Mouse (Mus musculus): ENCODE results near the gene Elmsan1. TPM values are rescaled to one million over a fixed set of nuclear protein-coding genes. Genes with fewer than 3 reads are reported as not detected.

The Elmsan1 gene
- total RNA-seq, 2 experiments from 2014 or later = 15.6 to 18.5 TPM

DNA sequence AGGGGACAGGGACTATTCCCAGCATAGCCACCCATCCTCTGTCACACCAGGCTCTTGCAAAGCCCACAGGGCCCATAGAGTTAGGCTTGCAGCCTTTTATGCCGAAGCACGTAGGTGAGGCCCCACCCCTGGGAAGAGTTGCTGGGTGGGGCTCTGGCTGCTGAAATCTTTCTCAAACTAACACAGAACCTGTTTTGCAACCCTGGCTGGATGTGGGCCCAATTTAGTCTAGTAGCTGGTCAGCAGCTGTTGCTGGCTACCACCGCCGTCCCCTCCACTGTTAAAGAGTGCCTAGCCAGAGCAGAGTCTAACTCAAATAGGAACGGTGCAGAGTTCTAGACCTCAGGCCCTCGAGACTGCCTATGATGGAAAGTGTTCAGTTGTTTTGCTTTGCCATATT lies 43.8 kb downstream of the Elmsan1 start:
- DNase-seq = peak; percentile 69

DNA sequence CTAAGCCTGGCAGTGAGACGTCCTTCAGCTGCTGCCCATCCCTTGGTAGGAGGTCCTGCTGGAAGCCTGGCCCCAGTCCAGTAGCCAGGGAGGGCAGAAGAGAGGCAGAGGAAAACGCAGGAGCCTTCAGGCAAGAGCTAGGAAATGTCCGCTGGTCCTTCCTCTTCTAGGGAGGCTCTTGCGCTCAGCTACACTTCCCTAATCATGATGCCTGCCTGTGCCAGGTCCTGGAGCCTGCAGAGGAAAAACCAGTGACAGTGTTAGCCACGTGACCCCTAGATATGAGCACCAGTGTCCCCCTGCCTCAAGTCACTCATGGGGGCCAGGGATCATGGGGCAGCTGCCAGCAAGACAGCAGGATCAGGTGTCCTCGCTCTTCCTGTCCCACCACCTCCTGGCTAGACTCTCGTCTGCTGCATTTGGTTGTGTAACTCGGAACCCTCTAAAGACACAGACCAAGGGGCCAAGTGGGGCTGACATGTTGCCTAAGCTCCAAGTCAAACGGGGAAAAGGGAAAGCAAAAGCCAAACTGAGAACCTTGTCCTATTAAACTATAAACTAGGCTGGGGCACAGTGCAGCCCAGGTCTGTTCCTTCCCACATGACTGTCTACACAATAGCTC lies 44.4 kb downstream of the Elmsan1 start:
- DNase-seq = peak; percentile 47

DNA sequence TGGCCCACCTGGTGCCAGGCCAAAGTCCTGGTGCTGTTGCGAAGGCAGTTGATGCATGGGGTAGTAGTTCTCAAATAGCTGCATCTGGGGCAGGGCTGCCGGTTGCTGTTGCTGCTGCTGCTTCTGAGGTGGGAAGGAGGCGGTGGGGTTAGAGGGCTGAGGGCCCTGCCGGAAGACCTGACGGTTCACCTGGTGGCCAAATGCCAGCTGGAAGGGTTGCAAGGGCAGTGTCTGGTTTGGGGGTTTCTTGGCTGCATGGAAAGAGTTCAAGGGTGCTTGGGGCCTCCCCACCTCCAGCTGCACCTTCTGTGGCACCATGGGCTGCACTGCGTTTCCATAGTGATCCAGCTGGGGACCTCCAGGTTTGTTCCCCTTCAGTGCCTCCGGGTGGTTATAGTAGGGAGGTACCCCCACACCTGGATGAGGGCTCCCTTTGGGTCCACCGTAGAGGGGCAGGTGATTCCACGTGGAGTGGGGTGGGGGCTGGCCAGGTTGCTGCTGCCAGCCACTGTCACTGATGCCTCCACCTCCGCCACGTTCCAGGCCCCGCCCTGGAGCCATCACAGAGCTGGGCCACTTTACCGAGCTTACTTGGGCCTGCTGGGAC lies 45.3 kb downstream of the Elmsan1 start:
- peak; percentile 15 for DNase-seq

DNA sequence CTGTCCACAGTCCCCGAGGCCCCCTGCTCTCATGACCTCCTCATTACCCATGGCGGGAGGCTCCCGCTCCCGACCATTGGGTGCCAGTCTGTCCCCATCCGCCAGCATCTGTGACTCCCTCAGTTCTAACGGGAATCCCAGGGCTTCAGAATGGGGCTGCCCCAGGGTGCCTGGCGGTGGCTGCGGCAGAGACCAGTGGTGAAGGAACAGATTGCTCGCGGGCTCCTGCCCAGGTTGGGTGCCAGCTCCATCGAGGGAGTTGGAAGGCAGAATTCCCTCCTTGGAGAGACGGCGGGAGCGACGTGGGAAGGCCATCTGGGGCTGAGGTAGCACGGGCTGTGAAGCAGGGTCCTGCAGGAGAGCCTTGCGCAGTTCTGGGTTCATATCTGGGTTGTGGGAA lies 45.8 kb downstream of the Elmsan1 start:
- peak; percentile 14 for DNase-seq

DNA sequence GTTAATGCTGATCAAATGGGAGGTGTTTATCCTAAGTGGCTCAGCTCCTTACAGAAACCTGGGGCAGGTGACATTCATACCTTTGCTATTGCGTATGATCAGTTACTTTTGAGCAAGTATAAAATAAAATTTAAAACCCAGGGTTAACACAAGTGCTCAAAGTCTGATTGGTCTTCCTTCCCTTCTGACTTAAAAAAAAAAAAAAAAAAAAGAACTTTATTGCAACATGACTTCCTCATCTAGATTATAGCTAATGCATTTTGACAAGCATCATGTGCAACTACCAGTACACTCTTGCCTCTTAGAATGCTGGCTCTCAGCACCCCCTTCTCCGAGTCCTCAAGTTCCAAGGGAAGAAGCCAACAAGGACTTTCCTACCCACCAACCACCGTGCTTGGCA lies 46.5 kb downstream of the Elmsan1 start:
- no peak for DNase-seq

DNA sequence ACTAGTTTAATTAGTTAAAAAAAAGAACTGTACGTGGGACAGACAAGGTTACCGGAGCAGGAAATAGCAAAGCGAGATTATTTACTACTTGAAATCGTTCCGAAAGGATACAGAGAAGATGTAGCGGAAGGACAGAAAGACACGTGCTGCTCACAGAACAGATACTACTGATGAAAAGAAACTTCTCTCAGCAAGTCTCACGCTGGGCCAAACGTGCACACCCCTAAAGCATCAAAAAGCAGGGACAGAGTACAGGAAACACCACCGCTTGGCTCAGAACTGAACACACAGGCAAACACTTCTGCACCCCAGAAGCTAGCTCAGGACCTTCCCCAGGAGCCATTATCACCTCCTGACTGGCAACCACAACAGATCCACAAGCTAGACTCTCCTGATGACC lies 48.1 kb downstream of the Elmsan1 start:
- no peak for DNase-seq

DNA sequence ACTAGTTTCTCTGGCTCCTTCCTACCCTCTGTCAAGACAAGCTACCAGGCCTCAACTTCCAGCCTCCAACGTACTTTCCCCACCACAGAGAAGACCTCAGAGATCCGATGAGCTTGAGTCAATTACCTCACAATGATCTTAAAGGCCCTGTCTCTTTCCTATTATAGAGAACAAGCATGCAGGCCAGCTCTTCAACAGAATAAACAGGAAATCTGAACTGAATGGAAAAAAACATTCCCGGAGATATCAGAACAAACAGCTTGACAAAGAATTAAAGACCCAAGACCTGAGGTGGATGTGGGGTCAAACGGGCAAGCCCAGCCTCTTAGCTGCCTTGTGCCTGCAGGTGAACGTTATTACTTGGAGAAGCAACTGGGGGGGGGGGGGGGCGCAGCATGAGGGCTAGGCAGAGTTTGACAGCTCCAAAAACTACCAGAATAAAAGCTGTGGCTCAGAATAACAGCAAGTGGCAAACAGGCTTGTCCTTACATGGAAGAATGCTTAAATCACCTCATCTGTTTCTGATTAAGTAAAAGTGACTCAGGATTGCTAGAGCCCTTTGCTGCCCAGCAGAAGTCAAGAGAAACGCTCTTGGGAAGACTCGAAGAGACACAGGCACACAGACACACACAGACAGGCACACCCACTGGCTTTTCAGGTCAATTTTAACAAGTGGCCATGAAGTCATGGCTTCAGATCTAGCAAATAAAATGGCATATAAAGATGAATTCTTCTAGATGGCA lies 52.9 kb downstream of the Elmsan1 start:
- DNase-seq = no peak

DNA sequence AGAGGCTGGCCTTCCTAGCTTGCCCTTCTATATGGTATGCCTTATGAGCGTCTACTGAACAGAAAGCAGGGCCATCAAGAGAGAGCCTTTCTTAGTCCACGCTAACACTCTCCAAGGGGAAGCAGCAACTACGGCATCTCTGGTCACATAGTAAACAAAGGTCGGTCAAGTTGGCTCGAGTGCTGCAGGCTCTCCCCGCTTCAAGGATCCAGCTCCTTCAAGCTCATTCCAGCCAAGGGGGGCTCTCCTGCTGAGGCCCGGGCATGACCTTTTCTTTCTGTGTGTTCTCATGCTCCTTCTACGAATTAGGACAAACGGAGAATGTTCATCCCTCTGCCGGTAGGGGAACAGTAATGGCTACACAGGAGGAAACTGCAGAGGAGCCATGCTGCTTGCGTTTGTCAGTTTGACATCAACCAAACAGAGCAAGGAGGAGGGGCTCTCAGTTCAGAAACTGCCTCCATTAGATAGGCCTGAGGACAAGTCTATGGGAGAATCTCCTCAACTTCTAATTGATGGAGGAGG lies 55.0 kb downstream of the Elmsan1 start:
- no peak for DNase-seq

DNA sequence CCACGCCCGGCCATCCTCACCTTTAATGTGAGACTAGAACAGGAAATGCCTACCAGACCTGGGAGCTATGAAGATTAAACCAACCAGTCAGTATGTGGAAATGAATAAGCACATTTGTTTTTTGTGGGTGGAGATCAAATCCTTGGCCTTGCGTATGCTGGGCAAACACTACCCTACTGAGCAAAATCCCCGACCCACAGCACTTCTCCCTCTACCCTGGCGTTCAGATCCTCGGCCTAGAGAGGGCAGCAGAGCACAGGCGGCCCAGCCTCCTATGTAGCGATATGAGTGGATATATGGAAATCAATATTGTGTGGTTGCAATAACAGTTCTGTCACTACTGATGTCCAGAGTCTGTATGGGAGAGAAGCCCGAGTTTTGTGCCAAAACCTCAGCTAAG lies 55.5 kb downstream of the Elmsan1 start:
- DNase-seq = no peak

DNA sequence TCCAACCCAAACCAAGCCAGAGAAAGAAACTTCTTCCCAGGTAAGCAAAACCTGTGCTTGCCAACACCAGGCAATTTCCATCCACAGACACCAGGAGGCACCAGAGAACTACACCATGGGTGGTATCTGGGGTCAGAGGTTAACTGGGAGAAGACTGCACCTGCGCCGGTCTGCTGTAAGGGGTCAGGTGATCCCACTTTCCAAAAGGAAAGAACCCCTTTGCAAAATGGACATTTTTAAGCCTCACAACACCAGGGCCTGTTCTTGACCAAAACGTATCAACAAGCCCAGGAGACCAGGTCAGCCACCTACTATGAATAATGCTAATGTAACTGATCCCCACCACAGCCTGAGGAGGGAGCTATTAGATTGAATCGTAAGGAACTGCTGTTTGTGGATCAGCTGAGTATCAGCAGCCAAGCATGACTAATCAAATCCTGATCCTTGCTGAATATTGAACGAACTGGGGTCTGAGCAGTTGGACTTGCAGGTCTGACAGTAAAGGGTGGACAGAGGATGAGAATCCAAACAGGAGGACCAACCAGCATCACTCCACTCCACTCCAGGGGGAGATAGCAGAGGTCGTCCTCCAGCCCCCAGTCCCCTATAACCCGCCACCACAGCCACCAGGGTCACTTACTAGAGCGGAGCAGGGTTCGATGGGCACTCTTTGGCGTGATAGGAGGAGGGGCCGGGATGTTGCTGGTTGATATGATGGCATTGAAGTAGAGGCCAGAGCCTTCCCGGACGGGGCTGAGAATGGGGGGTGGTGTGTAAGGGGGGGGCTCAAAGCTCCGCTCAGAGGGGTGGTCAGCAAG lies 56.9 kb downstream of the Elmsan1 start:
- DNase-seq = no peak

DNA sequence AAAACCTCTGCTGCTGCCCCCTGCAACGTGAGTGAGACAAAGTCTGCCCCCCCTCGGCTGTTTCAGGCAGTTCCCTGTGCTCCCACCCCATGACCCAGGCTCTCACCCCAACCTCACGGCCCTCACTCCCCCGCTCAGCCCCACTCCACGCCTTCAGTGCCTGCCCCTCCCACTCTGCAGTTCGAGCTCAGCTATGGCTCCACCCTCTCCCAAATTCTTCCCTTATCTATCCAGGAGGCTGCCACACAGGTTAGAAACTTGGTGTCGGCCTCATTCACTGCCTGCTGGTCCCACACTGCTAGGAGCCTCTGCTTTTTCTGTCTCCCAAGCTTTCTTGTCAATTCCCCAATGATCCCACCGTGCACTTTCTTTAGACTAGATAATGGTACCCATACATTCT lies 57.6 kb downstream of the Elmsan1 start:
- DNase-seq = no peak

DNA sequence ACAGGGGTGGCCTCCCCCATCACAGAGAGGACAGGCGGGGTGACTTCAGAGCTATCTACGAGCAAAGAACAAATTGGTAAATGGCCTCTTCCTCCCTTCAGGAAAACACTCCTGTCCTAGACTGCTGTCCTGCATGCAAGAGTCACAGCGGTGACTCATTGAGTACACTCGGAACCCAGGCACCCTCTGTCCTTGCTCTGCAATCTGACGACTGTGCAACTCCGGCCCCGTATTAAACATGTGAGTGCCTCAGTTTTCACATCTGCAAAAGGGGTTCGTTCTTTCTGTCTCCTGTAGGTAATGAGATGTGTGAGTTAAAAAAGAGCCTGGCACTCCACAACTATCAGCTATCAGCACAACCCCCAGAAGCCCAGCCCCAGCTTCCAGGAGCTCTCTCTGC lies 58.2 kb downstream of the Elmsan1 start:
- DNase-seq = no peak

DNA sequence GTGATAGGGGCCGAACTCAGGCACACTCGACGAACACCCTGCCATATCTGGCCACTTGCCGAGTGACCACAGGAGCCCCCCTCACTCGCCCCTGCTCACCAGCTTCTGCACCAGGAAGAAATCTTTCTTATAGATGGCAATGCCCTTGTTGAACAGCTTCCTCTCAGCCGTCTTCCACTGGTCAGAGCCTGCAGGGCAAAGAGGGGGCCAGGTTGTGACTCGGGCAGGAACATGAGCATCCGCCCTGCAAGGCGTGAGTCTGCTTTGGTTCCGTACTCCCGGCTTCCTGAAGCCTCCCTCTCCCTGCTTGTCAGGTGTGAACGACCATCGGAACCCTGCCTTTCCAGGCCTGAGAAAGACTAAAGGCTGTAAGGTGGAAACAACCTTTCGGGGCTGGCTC lies 60.5 kb downstream of the Elmsan1 start:
- no peak for DNase-seq

DNA sequence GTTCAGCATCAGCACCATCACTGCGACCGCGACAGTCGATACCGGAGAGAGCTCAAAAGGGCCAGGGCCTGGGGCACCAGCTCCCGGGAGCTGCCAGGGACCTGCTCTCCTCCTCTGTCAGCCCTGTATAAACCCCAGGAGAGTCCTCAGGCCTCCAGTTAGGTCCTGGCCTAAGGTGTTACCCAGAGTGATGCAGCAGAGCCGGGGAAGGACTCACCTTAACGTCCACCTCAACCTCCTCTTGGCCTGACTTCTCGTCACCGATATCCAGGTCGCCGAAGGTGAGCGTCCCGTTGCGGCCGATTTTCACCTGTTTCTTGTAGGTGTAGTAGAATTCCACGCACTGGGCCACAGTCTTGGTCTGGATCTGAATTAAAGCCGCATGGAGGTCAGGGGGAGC lies 62.5 kb downstream of the Elmsan1 start:
- no peak for DNase-seq

DNA sequence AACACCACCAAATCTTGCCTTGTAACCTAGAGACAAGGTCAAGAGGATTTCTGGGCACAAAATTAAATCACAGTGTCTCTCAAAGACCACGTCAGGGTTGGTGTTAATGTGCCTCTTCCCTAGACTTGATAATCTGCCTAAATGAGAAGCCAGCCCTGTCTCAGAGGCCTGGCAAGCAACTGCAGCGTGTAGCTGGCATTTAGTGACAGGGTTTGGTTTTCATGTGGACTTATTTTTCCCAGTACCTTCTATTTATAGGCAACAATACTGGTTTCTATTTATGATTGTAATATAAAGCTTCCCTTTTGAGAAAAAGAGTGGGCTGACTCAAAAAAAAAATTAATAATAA lies 63.2 kb downstream of the Elmsan1 start:
- DNase-seq = no peak

DNA sequence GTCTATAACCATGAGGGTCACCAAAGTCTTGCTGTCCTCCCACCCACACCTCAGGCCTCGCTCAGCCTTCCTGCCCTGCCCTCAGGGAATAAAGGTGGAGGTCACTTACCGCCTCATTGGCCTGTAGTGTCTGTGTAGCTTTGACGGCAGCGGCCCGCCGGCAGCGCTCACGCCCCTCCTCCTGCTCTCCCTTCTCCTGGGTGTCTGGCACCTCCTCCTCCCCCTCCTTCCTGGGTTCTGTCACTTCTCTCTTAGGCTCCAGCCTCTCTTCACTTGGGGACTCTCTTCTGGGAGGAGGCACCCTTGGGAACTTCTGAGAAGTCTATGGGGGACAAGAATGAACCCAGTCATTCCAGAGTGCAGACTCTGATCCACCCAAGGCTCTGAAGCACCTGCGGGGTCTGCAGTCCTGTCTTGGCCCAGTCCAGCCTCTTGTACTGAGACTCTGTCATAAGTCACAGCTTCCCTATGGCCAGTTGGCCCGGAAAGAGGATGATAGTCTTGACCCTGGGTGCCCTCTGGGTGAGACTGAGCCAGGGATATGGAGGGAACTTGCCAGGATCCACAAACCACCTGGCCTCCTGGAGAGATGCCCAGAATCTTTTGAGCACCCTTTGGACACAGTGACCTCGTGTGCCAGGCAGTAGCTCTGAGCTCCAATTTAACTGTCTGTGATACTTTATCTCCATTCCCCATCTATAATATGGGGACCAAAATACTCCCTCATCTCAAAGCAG lies 63.7 kb downstream of the Elmsan1 start:
- peak; percentile 67 for DNase-seq

DNA sequence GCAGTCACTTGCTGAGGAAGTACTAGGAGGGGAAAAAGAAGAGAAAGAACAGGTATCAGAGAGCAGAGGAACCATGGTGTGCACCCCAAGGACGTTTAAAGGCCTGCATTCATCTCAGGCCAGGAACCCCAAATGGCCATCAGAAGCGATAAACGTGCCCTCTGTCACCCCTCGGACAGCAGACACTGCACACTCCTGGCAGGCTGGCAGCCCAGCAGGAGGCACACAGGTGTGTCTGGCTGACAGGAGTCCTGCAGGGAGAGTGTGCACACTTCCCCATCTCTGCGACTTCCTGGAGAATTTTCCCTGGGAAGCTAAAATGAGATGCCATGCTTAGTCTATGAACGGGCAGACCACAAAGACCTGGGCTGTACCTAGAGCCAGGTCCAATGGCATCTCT lies 65.3 kb downstream of the Elmsan1 start:
- no peak for DNase-seq

DNA sequence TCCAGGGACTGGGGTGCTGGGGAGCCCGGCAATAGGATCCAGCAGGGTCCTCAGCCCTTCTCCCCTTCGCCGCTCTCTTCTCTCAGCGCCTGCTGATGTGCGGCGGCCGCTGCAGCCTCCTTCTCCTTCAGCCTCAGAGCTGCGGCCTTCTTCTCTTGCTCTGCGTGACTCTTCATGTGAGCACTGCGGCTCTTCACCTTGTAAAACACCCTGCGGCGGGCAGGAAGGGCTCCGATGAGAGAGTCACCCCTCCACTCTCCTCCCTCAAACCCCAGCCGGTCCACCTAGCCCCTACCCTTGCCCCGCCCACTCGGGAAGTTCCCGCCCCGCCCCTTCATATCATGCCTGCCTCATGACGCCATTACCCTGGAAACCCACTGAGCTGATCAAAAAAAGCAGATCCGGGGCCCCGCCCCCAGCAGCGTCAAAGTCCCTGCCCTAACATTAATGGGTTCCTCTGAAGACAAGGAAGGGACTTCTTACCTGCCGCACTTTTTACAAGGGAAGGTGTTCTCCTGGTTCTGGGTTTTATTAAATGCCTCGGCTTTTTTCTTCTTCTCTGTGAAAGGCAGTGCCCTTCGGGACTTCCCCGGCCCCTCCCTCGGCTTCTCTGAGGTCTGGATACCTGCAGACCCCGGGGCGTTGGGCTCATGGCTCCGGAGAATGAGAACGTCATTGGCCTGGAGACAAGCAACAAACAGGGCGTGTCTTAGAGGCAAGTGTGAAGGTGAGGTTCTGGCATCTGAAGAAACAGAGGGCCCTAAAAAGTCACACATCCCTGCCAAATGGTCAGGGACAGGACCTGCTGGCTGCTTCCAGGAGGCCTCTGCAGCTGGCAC lies 66.1 kb downstream of the Elmsan1 start:
- DNase-seq = no peak

DNA sequence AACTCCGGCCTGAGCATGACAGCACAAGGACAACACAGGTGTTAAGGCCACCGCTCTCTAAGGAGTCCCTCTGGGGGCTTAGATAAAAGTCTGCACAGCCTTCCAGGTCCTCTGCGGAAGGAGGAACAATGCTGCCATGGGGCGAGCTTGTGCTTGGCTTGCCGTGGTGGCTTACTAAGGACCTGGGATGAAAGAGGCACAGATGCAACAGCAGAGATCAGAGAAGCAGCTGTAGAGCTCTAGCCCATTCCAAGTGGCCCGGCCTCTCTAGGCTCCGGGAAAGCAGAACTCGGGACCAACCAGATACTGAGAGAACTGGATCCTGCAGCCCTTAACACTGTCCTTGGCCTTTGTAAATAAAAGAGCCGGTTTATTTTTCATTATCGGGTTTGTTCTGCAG lies 66.8 kb downstream of the Elmsan1 start:
- DNase-seq = no peak

DNA sequence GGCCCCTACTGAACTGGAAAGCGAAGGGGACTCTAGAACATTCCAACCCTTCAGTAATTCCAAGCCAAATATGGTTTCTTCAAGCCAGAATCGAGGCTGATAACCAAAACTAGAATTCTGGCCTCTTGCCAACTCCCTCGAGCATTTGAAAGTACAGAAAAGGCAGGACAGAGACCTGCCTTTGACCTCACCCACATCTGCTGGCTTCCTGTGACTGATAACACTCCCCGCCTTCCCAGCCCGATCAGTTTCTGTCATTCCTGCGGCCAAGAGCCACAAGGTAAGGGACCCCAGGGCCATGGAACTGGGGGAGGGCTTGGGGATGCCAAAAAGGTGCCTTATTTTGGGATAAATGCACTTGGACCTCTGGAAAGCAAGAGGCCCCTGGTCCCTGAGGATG lies 67.7 kb downstream of the Elmsan1 start:
- DNase-seq = no peak

DNA sequence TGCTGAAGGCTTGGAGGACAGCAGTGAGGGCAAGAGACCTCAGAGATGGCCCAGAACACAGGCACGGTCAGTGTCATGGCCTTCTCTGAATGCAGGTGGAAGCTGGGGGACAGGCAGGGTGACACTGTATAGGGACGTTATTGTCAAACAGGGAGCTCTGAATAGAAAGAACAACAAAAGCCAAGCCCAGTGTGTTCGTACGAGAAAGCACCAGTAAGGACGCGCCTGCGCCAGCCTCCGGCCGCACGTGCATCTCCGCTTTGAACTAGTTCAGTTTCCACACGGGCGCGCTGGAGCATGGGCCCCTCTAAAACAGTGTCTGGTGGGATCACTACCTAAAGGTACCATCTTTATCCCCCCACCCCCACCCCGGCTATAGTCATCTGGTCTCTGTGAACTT lies 68.7 kb downstream of the Elmsan1 start:
- DNase-seq = no peak
